Mouse (Mus musculus) c-Kit-positive CD71-positive TER-119-negative erythroid progenitor cells, embryonic 14.5 days (primary cell): ENCODE measurements around the gene Smim20.
A peak's percentile ranks its signal among the peaks of the same experiment; 100 is the strongest.

Experiments
- DNase-seq: peaks from one replicate; pipeline ENCODE4 v3.0.0-alpha.2; 2013; ENCODE audit warnings: low read depth

Smim20 gene

GRCm38 (mm10) chr5:53307437-53307836 lies 40.6 kb downstream of the Smim20 start:
- DNase-seq = no peak

DNA sequence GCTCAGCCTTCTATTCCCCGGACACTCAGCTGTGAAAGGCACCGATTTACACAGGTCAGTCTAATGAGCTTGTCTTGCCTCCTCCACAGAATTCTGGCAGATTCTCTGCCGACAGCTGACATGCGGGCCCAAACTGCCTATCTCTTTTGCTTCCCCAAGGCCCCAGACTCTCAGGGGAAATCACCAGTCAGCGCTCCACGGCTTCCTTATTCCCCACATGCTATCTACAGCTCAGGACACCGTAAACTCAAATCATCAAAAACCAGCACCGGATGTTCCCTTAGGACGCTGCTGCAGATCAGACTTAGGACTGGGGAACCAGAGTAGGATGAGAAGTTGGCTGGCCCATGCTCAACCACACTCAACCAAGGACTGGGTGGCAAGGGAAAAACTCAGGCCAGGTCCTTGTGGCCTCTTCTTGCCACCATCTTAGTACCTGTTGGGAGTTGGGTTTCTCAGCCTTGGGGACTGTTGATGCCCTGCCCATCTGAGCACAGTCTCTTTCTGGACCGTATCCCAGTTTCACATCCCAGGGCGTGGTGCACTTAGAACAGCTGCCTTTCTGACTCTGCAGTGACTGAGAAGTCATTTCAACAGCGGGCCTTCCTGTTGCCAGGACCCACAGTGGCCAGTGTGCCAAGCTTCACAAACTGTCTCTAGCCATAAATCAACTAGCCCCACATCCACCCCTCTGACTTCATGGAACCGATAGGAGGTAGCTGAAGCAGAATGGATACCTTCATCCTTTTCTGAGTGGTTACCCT lies 47.7 kb downstream of the Smim20 start:
- DNase-seq = no peak

DNA sequence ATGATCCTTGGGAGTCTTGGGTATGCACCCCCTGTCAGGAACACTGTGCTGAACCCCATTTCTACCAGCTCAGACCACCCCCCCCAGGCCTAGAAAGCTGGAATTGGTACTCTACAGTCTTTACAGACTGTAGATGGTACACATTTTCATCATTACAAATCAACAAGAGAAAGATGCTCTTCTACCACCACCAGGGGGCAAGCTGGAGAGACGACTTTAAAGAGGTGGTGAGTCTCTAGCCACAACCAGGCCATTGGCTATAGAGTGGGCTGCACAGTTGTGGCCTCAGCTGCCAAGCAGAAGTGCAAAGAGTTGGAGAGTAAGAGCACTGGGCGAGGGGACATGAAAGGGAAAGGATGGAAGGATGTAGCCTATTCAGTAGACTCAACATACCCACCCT lies 48.9 kb downstream of the Smim20 start:
- DNase-seq = no peak

- no peak for DNase-seq
Observed at GRCm38 (mm10) chr5:53317396-53317795, 50.5 kb downstream of the Smim20 start.

- DNase-seq = no peak
Observed at GRCm38 (mm10) chr5:53317885-53318466, 51.1 kb downstream of the Smim20 start.

- no peak for DNase-seq
Observed at GRCm38 (mm10) chr5:53320331-53320730, 53.4 kb downstream of the Smim20 start.

- DNase-seq = no peak
Observed at GRCm38 (mm10) chr5:53321901-53322300, 55.0 kb downstream of the Smim20 start.

- no peak for DNase-seq
Observed at GRCm38 (mm10) chr5:53322471-53322870, 55.6 kb downstream of the Smim20 start.

GRCm38 (mm10) chr5:53323121-53323520 lies 56.2 kb downstream of the Smim20 start:
- no peak for DNase-seq

- DNase-seq = no peak
Observed at GRCm38 (mm10) chr5:53324256-53324655, 57.4 kb downstream of the Smim20 start.

GRCm38 (mm10) chr5:53324791-53325190 lies 57.9 kb downstream of the Smim20 start:
- DNase-seq = no peak

DNA sequence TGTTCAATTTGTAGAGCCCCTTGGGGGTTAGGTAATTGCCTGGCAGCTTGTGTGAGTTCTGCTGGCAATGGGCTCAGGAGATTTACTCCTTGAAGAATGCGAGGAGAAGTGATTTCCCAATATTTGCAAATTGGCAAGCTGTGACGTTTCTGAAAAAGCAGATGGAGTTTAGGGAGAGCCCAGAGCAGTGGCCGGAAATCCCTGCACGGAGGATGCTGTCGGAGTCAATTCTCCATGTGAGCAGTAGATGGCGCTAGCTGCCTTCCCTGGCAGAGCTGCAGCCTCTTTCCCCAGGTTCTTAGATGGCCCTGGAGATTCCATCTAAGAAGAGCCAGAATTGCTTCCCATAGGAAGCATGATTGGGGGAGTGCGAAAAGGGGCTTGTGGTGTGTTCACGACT lies 59.1 kb downstream of the Smim20 start:
- peak; percentile 5 for DNase-seq

DNA sequence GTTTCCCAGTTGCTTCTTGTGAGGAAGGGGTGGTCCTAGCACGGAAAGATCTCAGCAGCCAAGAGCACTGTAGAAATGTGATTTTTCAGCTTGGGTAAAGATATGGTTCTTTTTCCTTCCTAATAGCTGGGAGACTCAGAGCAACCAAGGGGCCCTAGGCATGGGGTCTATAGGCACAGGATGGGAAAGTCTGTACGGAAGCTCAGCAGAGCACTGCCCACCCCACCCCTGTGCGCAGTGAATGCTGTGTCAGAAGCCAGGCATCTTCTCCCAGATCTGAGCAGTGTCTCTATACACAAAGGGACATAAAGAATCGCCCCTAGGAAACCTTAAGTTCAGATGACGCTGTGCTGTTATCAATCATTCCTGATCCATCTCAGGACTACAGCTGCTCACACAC lies 59.6 kb downstream of the Smim20 start:
- DNase-seq = no peak
